Mouse (Mus musculus) frontal cortex, postnatal 25 days (tissue): Measurements from ENCODE around the gene Cldn1.

Experiments used
- DNase-seq, 2 experiments: peaks; one replicate each; pipeline ENCODE4 v3.0.0; 2022; ENCODE audit warnings: low spot score in 2 of 2

Cldn1 gene

GRCm38 (mm10) chr16:26371325-26372053, at the start of gene Cldn1:
Gene Cldn1, minus strand, starts transcription at chr16:26371841.
- DNase-seq = peak; percentile 52 to 76

GRCm38 (mm10) chr16:26418616-26419015, 47.0 kb upstream of the Cldn1 start:
- no peak for DNase-seq

GRCm38 (mm10) chr16:26404070-26404469, 32.4 kb upstream of the Cldn1 start:
- DNase-seq = no peak

- DNase-seq = no peak
These were observed 29.3 kb upstream of the Cldn1 start for GRCm38 (mm10) chr16:26400971-26401370.

GRCm38 (mm10) chr16:26400549-26400948, 28.9 kb upstream of the Cldn1 start:
- DNase-seq = no peak

- DNase-seq = no peak
These were observed 19.3 kb upstream of the Cldn1 start for GRCm38 (mm10) chr16:26390936-26391335.

GRCm38 (mm10) chr16:26386159-26386558, 14.5 kb upstream of the Cldn1 start:
- DNase-seq = no peak

GRCm38 (mm10) chr16:26384112-26384649, 12.5 kb upstream of the Cldn1 start:
- DNase-seq = no peak

- no peak for DNase-seq
These were observed 5.5 kb upstream of the Cldn1 start for GRCm38 (mm10) chr16:26377170-26377569.

GRCm38 (mm10) chr16:26370127-26370526, 1.5 kb downstream of the Cldn1 start:
- DNase-seq = no peak

GRCm38 (mm10) chr16:26369044-26369730, 2.5 kb downstream of the Cldn1 start:
- DNase-seq = no peak

- DNase-seq = no peak
These were observed 3.5 kb downstream of the Cldn1 start for GRCm38 (mm10) chr16:26368121-26368520.

GRCm38 (mm10) chr16:26360694-26361093, 10.9 kb downstream of the Cldn1 start:
- no peak for DNase-seq

- no peak for DNase-seq
These were observed 12.0 kb downstream of the Cldn1 start for GRCm38 (mm10) chr16:26359619-26360018.

GRCm38 (mm10) chr16:26358898-26359297, 12.7 kb downstream of the Cldn1 start:
- DNase-seq = no peak

GRCm38 (mm10) chr16:26357863-26358780, 13.5 kb downstream of the Cldn1 start:
- no peak for DNase-seq

- DNase-seq = no peak
These were observed 16.1 kb downstream of the Cldn1 start for GRCm38 (mm10) chr16:26355513-26355912.

GRCm38 (mm10) chr16:26350786-26351185, 20.9 kb downstream of the Cldn1 start:
- no peak for DNase-seq

- DNase-seq = no peak
These were observed 22.8 kb downstream of the Cldn1 start for GRCm38 (mm10) chr16:26348809-26349208.

GRCm38 (mm10) chr16:26316281-26316680, 55.4 kb downstream of the Cldn1 start:
- DNase-seq = no peak

GRCm38 (mm10) chr16:26314815-26315214, 56.8 kb downstream of the Cldn1 start:
- DNase-seq = no peak

GRCm38 (mm10) chr16:26309402-26309801, 62.2 kb downstream of the Cldn1 start:
- no peak for DNase-seq
